Mouse (Mus musculus) hindbrain, embryonic 12.5 days (tissue): ENCODE data around the gene Col28a1. TPM values are rescaled to one million over a fixed set of nuclear protein-coding genes. Genes with fewer than 3 reads are reported as not detected.

ENCODE experiments used
- ATAC-seq: fragments of 200-750 bp; cut with Nextera tagmentation; 2 replicates; pipeline ENCODE4 v1.8.0; 2017; ENCODE audit warnings: moderate TSS enrichment; ENCODE audit not compliant: low FRiP score
- H3K27ac ChIP-seq: fragments of 300-500 bp; sonication (generic); 2 replicates; pipeline ENCODE4 v1.5.1; 2016; ENCODE audit warnings: mild to moderate bottlenecking
- H3K27me3 ChIP-seq: fragments of 300-500 bp; sonication (generic); 2 replicates; pipeline ENCODE4 v1.6.1; 2016; ENCODE audit warnings: mild to moderate bottlenecking
- H3K36me3 ChIP-seq: fragments of 300-500 bp; sonication (generic); 2 replicates; pipeline ENCODE4 v1.6.1; 2016; ENCODE audit warnings: mild to moderate bottlenecking
- H3K4me1 ChIP-seq: fragments of 300-500 bp; sonication (generic); 2 replicates; pipeline ENCODE4 v1.6.1; 2016
- H3K4me2 ChIP-seq: fragments of 300-500 bp; sonication (generic); replicated peaks from 2 replicates; pipeline ENCODE4 v1.6.1; 2016; ENCODE audit warnings: mild to moderate bottlenecking
- H3K4me3 ChIP-seq: fragments of 300-500 bp; sonication (generic); 2 replicates; pipeline ENCODE4 v1.5.1; 2016; ENCODE audit warnings: mild to moderate bottlenecking
- H3K9ac ChIP-seq: fragments of 300-500 bp; sonication (generic); 2 replicates; pipeline ENCODE4 v1.6.1; 2016; ENCODE audit warnings: mild to moderate bottlenecking, moderate library complexity
- H3K9me3 ChIP-seq: fragments of 300-500 bp; sonication (generic); replicated peaks from 2 replicates; pipeline ENCODE4 v1.6.1; 2016; ENCODE audit warnings: mild to moderate bottlenecking
- WGBS: fragments of 180-500 bp; shearing (Covaris S2); methylation state at CpG from one replicate; pipeline ENCODE4 v1.1.7; 2016; 5-methylcytosine and 5-hydroxymethylcytosine counted together
- polyA plus RNA-seq: library from polyadenylated mRNA; unstranded; fragments of >200 nt; fragmentation: Nextera tagmentation; extraction: Ambion mirVana; gene quantifications from 2 replicates; pipeline ENCODE4 v1.2.1, GENCODE M21; 2016

The Col28a1 gene
- 0.22 and 0.30 TPM in 2 replicates for polyA plus RNA-seq

DNA sequence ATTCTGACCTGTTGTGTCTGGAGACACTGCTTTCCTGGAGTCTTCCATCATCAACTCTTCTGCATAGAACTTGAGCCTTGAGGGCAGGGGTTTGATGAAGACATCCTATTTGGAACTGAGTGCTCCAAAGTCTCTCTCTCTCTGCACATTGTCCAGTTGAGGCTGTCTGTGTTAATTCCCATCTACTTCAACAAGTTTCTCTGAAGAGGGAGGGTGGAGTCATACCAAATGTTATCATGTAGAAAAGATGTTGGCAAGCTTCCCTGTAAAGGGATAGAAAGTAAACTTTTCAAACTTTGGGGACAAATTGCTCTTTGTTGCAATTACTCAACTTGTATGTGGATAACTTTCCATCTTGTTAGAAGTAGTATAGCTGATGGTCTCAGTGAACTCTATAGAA, at the start of gene Col28a1:
Gene Col28a1 (minus strand): TSS at position 101 of the 400 bp plus-strand sequence.
- Histone ChIP-seq H3K9me3 (peaks cover 7% of the 10 kb centered on the region), H3K36me3 (no peaks in the 10 kb centered on the region), H3K4me2 (no peak within 1 kb of the TSS), H3K9ac (no peak within 1 kb of the TSS), H3K4me1 (no peaks in the 10 kb centered on the region), H3K27me3 (no peaks in the 10 kb centered on the region), H3K27ac (no peak within 1 kb of the TSS), H3K4me3 (no peak within 1 kb of the TSS)
- no peak for ATAC-seq

DNA sequence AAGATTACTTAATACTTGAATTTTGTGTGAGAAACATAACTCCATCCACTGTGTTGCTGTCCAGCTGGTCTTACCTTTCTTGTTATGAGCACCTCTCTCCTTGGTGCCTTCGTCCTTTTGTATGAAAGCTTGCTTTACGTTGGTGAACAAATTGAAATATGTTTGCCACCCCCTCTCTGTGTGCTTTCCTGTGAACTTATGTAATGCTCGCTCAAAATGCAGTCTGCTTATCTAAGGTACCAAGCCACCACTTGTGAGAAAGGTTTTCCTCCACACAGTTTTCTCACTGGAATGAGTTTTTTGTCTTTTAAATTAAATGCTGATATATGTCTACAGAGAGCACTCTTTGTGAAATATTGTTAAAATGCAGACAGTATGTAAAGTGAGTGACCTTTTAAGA, 36.2 kb upstream of the Col28a1 start:
- Histone ChIP-seq H3K4me2 (no peak overlapping the region), H3K9ac (no peak overlapping the region), H3K36me3 (peaks cover 33% of the 10 kb centered on the region), H3K27ac (no peak overlapping the region), H3K4me1 (no peaks in the 10 kb centered on the region), H3K4me3 (no peak overlapping the region), H3K9me3 (no peaks in the 10 kb centered on the region), H3K27me3 (no peaks in the 10 kb centered on the region)
- 92% methylated on average over 3 of the region's 3 CpGs for WGBS
- ATAC-seq = no peak

DNA sequence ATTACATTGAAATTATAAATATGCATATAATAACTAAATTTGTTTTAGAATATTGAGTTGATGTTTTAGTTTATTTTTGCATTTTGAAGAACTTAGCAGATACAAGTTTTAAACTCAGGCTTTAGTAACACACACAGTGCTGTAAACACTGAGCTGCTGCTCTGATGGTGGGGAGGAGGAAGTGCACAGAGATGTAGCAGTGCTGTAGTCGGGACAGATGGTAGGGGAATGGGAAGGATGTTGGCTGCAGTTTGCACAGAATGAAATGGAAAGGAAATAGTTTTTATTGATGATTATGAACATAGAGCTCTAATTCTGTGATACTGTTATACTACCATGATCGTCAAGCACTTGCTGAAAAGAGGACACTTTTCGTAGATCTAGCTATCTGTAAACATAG, 34.6 kb upstream of the Col28a1 start:
- Histone ChIP-seq H3K9ac (no peak overlapping the region), H3K4me1 (no peaks in the 10 kb centered on the region), H3K27me3 (no peaks in the 10 kb centered on the region), H3K9me3 (no peaks in the 10 kb centered on the region), H3K4me3 (no peak overlapping the region), H3K36me3 (peaks cover 28% of the 10 kb centered on the region), H3K27ac (no peak overlapping the region), H3K4me2 (no peak overlapping the region)
- ATAC-seq = no peak
- 89% methylated on average over 3 of the region's 3 CpGs for WGBS

DNA sequence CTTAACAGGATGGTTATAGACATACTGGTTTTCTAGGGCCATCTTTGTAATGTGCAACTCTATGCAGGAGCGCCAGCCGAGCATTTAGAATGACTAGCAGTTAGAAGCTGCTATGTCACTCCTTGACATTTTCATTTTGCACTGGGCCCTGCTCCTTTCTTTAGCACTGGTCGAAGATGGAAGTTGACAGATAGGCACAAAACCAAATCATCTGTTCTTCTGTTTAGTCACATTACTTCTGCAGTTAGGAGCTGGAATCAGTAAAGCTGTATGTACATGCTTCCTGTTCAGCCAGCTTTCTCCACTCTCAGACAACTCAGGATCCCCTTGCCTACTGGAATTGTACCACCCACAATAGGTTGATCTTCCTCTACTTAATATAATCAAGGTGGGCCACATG, 18.2 kb upstream of the Col28a1 start:
- no peak for ATAC-seq
- Histone ChIP-seq H3K36me3 (peaks cover 14% of the 10 kb centered on the region; the same call in 1 of the 2 replicates), H3K9me3 (no peaks in the 10 kb centered on the region), H3K27me3 (no peaks in the 10 kb centered on the region), H3K27ac (no peak overlapping the region), H3K4me3 (no peak overlapping the region), H3K9ac (no peak overlapping the region), H3K4me2 (peak overlapping the region; percentile 57), H3K4me1 (peaks cover 9% of the 10 kb centered on the region)
- WGBS = 80% methylated on average over 3 of the region's 3 CpGs

DNA sequence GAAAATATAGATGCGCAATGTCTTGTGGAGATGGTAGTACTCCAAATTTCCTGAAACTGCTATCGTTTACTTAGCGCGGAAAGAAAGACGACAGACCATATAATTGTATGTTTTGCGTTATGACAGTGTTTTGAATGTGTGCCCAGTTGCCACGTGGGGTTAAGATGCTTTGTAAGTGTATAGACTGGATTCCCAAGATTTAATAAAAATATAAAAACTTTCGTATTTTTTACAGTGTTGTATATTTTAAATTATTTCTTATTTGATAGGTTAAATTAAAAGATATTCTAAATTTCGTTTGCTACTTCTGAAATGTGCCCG, 17.4 kb upstream of the Col28a1 start:
- Histone ChIP-seq H3K36me3 (peaks cover 6% of the 10 kb centered on the region; the same call in 1 of the 2 replicates), H3K4me1 (peaks cover 9% of the 10 kb centered on the region), H3K9me3 (no peaks in the 10 kb centered on the region), H3K4me3 (peak overlapping the region; percentile 80), H3K4me2 (peak overlapping the region; percentile 57), H3K9ac (peak overlapping the region; percentile 87), H3K27ac (peak overlapping the region; percentile 94; the same call in 1 of the 2 replicates), H3K27me3 (no peaks in the 10 kb centered on the region)
- peak; percentile 15 for ATAC-seq
- 13% methylated on average over 10 of the region's 10 CpGs for WGBS

DNA sequence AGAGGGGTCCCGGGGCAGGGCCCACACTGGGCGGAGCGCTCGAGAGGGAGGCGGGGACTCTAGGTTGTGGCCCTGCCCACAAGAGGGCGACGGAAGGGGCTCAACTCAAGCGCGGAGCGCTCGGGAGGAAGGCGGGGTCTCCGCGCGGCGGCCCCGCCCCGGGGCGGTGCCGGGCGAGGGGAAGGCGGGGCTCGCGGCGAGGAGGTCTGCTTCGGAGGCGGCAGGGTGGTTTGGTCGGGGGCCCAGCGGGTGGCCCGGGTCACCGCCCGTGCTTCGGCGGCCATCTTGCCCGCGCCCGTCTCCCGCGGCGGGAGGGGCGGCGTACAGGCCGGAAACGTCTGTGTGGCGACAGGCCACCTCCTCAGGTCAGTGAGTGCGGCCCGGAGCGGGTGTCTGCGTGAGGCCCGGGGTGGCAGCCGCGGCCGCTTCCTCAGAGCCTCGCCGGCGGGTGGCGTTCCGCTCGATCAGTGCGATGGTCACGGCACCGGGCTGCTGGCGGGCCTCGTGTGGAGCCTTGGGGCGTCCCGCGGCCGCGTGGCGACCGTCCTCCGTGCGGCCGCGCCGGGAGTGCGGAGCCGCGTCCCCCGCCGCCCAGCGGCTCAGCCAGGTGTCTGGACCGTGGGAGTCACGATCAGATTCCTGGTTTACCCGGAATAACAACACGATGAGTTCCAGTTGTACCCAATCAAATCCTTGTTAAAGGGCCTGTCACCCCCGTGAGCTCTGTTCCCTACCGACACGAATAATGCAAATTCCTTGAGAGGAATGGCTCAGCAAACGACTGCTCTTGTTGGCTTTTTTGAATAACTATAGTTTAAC, 16.8 kb upstream of the Col28a1 start, which contains the start of gene Mios:
Gene Mios (plus strand): TSS at position 176 of the 819 bp plus-strand sequence.
- Histone ChIP-seq H3K9me3 (no peaks in the 10 kb centered on the region), H3K27ac (peak within 1 kb of the TSS; percentile 94), H3K36me3 (0 out of 2 replicates have a peak, but pooled peaks cover 3% of the 10 kb centered on the region), H3K4me3 (peak within 1 kb of the TSS; percentile 80), H3K27me3 (no peaks in the 10 kb centered on the region), H3K4me2 (peak within 1 kb of the TSS; percentile 57), H3K4me1 (peaks cover 9% of the 10 kb centered on the region), H3K9ac (peak within 1 kb of the TSS; percentile 87)
- WGBS = under 1% methylated on average over 87 of the region's 90 CpGs
- ATAC-seq = peak; percentile 99

DNA sequence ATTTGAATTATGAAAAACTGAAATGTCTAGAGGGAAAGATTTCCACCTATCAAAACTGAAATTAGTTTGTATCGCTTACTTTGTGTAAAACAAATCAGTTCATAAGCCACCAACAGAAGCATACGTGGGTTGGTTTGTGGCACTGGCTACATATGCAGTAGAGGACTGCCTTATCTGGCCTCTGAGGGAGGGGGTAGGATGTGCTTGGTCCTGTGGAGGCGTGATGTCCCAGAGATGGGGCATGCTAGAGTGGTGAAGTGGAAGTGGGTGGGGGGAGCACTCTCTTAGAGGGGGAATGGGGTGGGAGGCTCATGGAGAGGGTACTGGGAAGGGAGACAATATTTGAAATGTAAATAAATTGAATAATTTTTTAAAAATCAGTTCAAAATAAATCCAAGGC, 2.5 kb downstream of the Col28a1 start:
- Histone ChIP-seq H3K4me3 (no peak overlapping the region), H3K27ac (no peak overlapping the region), H3K4me1 (no peaks in the 10 kb centered on the region), H3K9me3 (no peaks in the 10 kb centered on the region), H3K36me3 (no peaks in the 10 kb centered on the region), H3K27me3 (no peaks in the 10 kb centered on the region), H3K9ac (no peak overlapping the region), H3K4me2 (no peak overlapping the region)
- WGBS = 65% methylated on average over 3 of the region's 3 CpGs
- no peak for ATAC-seq

DNA sequence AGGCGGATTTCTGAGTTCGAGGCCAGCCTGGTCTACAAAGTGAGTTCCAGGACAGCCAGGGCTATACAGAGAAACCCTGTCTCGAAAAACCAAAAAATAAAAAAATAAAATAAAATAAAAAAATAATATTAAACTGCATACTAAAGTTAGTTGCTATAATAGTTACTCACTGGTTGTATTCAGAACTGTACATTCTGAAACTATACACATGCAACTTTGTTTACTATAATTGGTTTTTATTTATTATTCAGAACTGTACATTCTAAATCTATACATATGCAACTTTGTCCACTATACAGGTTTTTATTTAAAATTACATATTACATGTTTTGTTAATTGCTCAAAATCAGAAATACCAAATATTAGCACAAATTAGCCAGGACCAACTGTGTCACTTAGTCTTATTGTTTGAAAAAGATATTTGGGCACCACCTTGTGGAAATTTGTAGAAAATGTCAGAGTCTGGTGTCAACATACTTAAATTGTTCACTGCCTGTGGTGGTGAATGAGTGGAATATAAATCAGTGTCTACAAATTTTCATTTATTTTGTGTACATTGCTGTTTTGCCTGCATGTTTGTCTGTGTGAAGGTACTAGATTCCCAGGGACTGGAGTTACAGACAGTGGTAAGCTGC, 3.7 kb downstream of the Col28a1 start:
- no peak overlapping the region for H3K9ac ChIP-seq
- H3K9me3 ChIP-seq = no peaks in the 10 kb centered on the region
- no peaks in the 10 kb centered on the region for H3K36me3 ChIP-seq
- H3K27me3 ChIP-seq = no peaks in the 10 kb centered on the region
- H3K27ac ChIP-seq = no peak overlapping the region
- 0 out of 2 replicates have a peak, but pooled peaks have one; percentile 22 for ATAC-seq
- no peak overlapping the region for H3K4me2 ChIP-seq
- H3K4me3 ChIP-seq = no peak overlapping the region
- no peaks in the 10 kb centered on the region for H3K4me1 ChIP-seq
- WGBS = 89% methylated on average over 3 of the region's 3 CpGs

DNA sequence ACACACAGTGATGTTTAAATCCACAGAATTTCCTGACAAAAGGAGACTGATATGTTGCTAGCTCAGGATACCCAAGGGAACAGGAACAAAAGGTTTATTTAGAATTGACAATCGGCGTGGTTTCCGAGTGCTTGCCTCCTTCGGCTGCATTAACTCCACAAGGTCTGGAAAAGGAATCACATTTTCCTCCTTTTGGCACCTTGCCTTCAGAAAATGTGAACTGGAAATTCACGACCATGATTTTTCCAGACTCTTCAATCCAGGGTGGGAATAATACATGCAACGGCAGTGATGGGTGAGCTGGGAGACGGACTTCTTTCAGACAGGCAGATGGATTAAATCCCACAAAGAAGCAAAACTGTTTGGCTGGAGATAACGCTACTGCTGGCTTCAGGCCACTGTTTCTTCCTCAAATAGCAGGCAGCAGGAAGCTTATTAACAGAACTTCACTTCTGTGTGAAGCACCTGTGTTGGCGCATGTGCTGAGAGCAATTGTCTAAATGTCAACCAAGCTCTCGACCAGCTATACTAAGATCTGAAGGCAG, 13.9 kb downstream of the Col28a1 start:
- Histone ChIP-seq H3K4me2 (peak overlapping the region; percentile 36), H3K4me1 (peaks cover 12% of the 10 kb centered on the region; the same call in 1 of the 2 replicates), H3K36me3 (no peaks in the 10 kb centered on the region), H3K27ac (peak overlapping the region; percentile 56), H3K27me3 (no peaks in the 10 kb centered on the region), H3K9ac (no peak overlapping the region; the same call in 1 of the 2 replicates), H3K4me3 (no peak overlapping the region), H3K9me3 (no peaks in the 10 kb centered on the region)
- ATAC-seq = peak; percentile 48; the same call in 1 of the 2 replicates
- 23% methylated on average over 10 of the region's 10 CpGs for WGBS

DNA sequence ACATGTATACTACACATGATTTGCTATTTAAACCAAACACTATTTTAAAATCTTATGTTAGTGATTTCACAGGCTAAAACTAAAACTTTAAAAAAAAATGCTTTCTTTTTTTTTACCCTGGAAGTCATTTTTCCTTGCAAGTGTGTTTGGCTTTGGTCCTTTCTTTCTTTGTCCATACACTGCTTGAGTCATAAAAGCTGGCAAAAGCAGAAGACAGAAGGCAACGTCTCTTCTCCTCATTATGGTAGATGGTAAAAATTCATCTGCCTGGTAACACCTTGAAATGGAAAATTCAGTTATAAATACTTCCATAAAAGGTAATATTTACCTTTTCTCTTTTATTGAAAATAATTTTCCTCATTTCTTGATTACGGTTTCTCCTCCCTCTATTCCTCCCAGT, 16.3 kb downstream of the Col28a1 start:
- WGBS = 94% methylated on average over 2 of the region's 2 CpGs
- H3K27ac ChIP-seq = no peak overlapping the region
- ATAC-seq = no peak

DNA sequence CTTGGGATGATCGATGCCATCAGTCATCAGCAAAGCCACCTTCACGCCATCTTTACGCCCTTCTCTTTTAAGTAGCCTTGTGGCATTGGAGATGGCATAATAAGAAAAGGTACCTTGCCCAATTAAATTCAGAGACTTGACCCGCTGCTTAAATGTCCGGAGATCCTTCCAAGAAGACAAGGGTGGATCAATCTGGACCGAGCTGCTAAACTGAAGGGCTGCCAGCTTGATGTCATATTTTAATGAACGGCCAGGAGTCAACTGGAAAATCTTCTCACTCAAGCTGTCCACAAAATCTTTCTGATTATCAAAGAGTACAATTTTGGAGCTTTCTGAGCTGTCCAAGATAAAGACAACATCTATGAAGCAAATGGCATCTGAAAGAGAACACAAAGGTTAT, 17.1 kb downstream of the Col28a1 start:
- WGBS = 95% methylated on average over 7 of the region's 7 CpGs

More for the DNA sequence above, 16.3 kb downstream of the Col28a1 start:
- H3K27me3 ChIP-seq = no peaks in the 10 kb centered on the region
- no peaks in the 10 kb centered on the region for H3K9me3 ChIP-seq
- no peak overlapping the region for H3K4me2 ChIP-seq
- no peak overlapping the region for H3K9ac ChIP-seq
- H3K4me3 ChIP-seq = no peak overlapping the region
- no peaks in the 10 kb centered on the region for H3K36me3 ChIP-seq
- H3K4me1 ChIP-seq = peaks cover 12% of the 10 kb centered on the region; the same call in 1 of the 2 replicates

DNA sequence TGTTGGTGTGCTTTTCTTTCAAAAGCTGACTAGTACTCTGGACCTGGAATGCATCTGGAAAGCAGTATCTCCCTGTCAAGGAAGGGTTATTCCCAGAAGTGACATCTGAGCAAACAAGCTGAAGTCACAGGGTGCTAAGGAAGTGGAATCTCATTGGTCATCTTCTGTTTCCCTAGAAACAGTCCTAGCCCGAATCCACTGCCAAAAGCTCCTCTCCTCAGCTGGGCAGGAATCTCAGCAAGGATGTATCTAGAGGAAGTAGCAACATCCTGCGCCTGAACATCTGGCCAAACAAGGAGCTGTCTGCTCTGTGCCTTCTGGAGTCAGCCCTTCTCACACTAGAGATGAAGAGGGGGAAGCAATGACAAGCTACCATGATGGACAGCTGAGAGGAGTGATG, 18.4 kb downstream of the Col28a1 start:
- Histone ChIP-seq H3K9ac (no peak overlapping the region), H3K4me1 (peaks cover 12% of the 10 kb centered on the region; the same call in 1 of the 2 replicates), H3K4me3 (no peak overlapping the region), H3K27me3 (no peaks in the 10 kb centered on the region), H3K4me2 (no peak overlapping the region), H3K27ac (no peak overlapping the region), H3K36me3 (no peaks in the 10 kb centered on the region), H3K9me3 (no peaks in the 10 kb centered on the region)
- ATAC-seq = no peak
- WGBS = 55% methylated on average over 2 of the region's 2 CpGs

More for the DNA sequence above, 17.1 kb downstream of the Col28a1 start:
- Histone ChIP-seq H3K4me3 (no peak overlapping the region), H3K36me3 (no peaks in the 10 kb centered on the region), H3K27me3 (no peaks in the 10 kb centered on the region), H3K9ac (no peak overlapping the region), H3K27ac (no peak overlapping the region), H3K4me1 (peaks cover 12% of the 10 kb centered on the region; the same call in 1 of the 2 replicates), H3K4me2 (no peak overlapping the region), H3K9me3 (no peaks in the 10 kb centered on the region)
- no peak for ATAC-seq
